Mouse (Mus musculus): ENCODE data around the gene Nbeal1. TPM values are rescaled to one million over a fixed set of nuclear protein-coding genes. Genes with fewer than 3 reads are reported as not detected.

The Nbeal1 gene
- polyA plus RNA-seq, 1 experiment from 2014 or later, result 13.1 TPM

GRCm38 (mm10) chr1:60361626-60362025, 181.2 kb downstream of the Nbeal1 start:
- Histone ChIP-seq H3K27ac (ENCODE audit: low read depth, low read length) (no peak overlapping the region), H3K9me3 (ENCODE audit: control insufficient read depth, low read length) (no peaks in the 10 kb centered on the region), H3K27me3 (ENCODE audit: control insufficient read depth, insufficient read depth, low read length) (no peaks in the 10 kb centered on the region), H3K4me1 (ENCODE audit: control insufficient read depth, insufficient read depth, low read length) (no peaks in the 10 kb centered on the region), H3K9ac (ENCODE audit: low read depth, low read length) (no peak overlapping the region), H3K36me3 (ENCODE audit: control insufficient read depth, insufficient read depth, low read length) (peaks cover 23% of the 10 kb centered on the region; the same call in 1 of the 2 replicates), H3K4me2 (replicated peaks; ENCODE audit: low read depth, low read length) (no peak overlapping the region), H3K4me3 (ENCODE audit: low read length) (no peak overlapping the region)
- ATAC-seq (ENCODE audit: low FRiP score, low TSS enrichment), result no peak
- WGBS, result 96% methylated on average over 1 of the region's 1 CpGs

- no peaks in the 10 kb centered on the region for H3K9me3 ChIP-seq (ENCODE audit: control insufficient read depth, low read length)
- H3K27ac ChIP-seq (ENCODE audit: low read depth, low read length), result no peak overlapping the region
- no peak overlapping the region for H3K4me2 ChIP-seq (replicated peaks; ENCODE audit: low read depth, low read length)
- peaks cover 21% of the 10 kb centered on the region for H3K36me3 ChIP-seq (ENCODE audit: control insufficient read depth, insufficient read depth, low read length)
- no peak for ATAC-seq (ENCODE audit: low FRiP score, low TSS enrichment)
- no peaks in the 10 kb centered on the region for H3K4me1 ChIP-seq (ENCODE audit: control insufficient read depth, insufficient read depth, low read length)
- H3K9ac ChIP-seq (ENCODE audit: low read depth, low read length), result no peak overlapping the region
- H3K4me3 ChIP-seq (ENCODE audit: low read length), result no peak overlapping the region
- 82% methylated on average over 1 of the region's 1 CpGs for WGBS
- H3K27me3 ChIP-seq (ENCODE audit: control insufficient read depth, insufficient read depth, low read length), result no peaks in the 10 kb centered on the region
Observed at GRCm38 (mm10) chr1:60376556-60376955, 196.2 kb downstream of the Nbeal1 start.

- ATAC-seq (ENCODE audit: low FRiP score, low TSS enrichment), result no peak
- Histone ChIP-seq H3K36me3 (ENCODE audit: control insufficient read depth, insufficient read depth, low read length) (peaks cover 23% of the 10 kb centered on the region; the same call in 1 of the 2 replicates), H3K4me1 (ENCODE audit: control insufficient read depth, insufficient read depth, low read length) (no peaks in the 10 kb centered on the region), H3K9me3 (ENCODE audit: control insufficient read depth, low read length) (no peaks in the 10 kb centered on the region), H3K27ac (ENCODE audit: low read depth, low read length) (no peak overlapping the region), H3K4me2 (replicated peaks; ENCODE audit: low read depth, low read length) (no peak overlapping the region), H3K4me3 (ENCODE audit: low read length) (no peak overlapping the region), H3K27me3 (ENCODE audit: control insufficient read depth, insufficient read depth, low read length) (no peaks in the 10 kb centered on the region), H3K9ac (ENCODE audit: low read depth, low read length) (no peak overlapping the region)
- WGBS, result 94% methylated on average over 3 of the region's 3 CpGs
Observed at GRCm38 (mm10) chr1:60381910-60382309, 201.5 kb downstream of the Nbeal1 start.

Other genes starting within 250 kb of the Nbeal1 start
- 1.8 and 2.3 TPM in 2 replicates for gene Ica1l, start 137.4 kb upstream of the Nbeal1 start, polyA plus RNA-seq (2014; fragmentation: Nextera tagmentation; extraction: Ambion mirVana)
- 6.1 and 9.3 TPM in 2 replicates for gene Carf, start 82.4 kb upstream of the Nbeal1 start, polyA plus RNA-seq (2014; fragmentation: Nextera tagmentation; extraction: Ambion mirVana)
- gene Wdr12, start 82.0 kb upstream of the Nbeal1 start, polyA plus RNA-seq (2014; fragmentation: Nextera tagmentation; extraction: Ambion mirVana), result 68.3 and 69.5 TPM in 2 replicates
- 14.9 and 22.2 TPM in 2 replicates for gene Cyp20a1, start 162.7 kb downstream of the Nbeal1 start, polyA plus RNA-seq (2014; fragmentation: Nextera tagmentation; extraction: Ambion mirVana)
- 28.4 and 44.3 TPM in 2 replicates for gene Abi2, start 229.0 kb downstream of the Nbeal1 start, polyA plus RNA-seq (2014; fragmentation: Nextera tagmentation; extraction: Ambion mirVana)